Mouse (Mus musculus): ENCODE results near the gene Olfr1359.

Gene Olfr1359

GRCm38 (mm10) chr13:21722993-21723836 lies 25.3 kb downstream of the Olfr1359 start:
- no peak for DNase-seq (ENCODE audit: inconsistent age in 2 of 2, low spot score in 1 of 2)

GRCm38 (mm10) chr13:21727948-21728572 lies 30.1 kb downstream of the Olfr1359 start:
- no peak for DNase-seq (ENCODE audit: inconsistent age in 2 of 2, low spot score in 1 of 2)

- DNase-seq (ENCODE audit: inconsistent age in 2 of 2, low spot score in 1 of 2): no peak
Measured at GRCm38 (mm10) chr13:21729544-21729943, 31.6 kb downstream of the Olfr1359 start.

GRCm38 (mm10) chr13:21733466-21733865 lies 35.6 kb downstream of the Olfr1359 start:
- peak in 1 of 2 experiments; percentile 20 for DNase-seq (ENCODE audit: inconsistent age in 2 of 2, low spot score in 1 of 2)

GRCm38 (mm10) chr13:21734010-21734905 lies 36.3 kb downstream of the Olfr1359 start:
- DNase-seq (ENCODE audit: inconsistent age in 2 of 2, low spot score in 1 of 2): peak; percentile 75 to 95

GRCm38 (mm10) chr13:21734906-21735767 lies 37.2 kb downstream of the Olfr1359 start, which contains the start of gene Hist1h4j:
Gene Hist1h4j (plus strand): TSS chr13:21735064.
- DNase-seq (ENCODE audit: inconsistent age in 2 of 2, low spot score in 1 of 2): peak; percentile 72 to 74

- DNase-seq (ENCODE audit: inconsistent age in 2 of 2, low spot score in 1 of 2): no peak
Measured at GRCm38 (mm10) chr13:21745006-21745405, 47.1 kb downstream of the Olfr1359 start.

- peak in 1 of 2 experiments; percentile 22 for DNase-seq (ENCODE audit: inconsistent age in 2 of 2, low spot score in 1 of 2)
Measured at GRCm38 (mm10) chr13:21749387-21750158, 51.7 kb downstream of the Olfr1359 start.

- DNase-seq (ENCODE audit: inconsistent age in 2 of 2, low spot score in 1 of 2): peak; percentile 88 to 94
Measured at GRCm38 (mm10) chr13:21750159-21751017, 52.5 kb downstream of the Olfr1359 start, which contains the start of gene Hist1h4k. Gene Hist1h4k (minus strand): TSS chr13:21750505.

- DNase-seq (ENCODE audit: inconsistent age in 2 of 2, low spot score in 1 of 2): no peak
Measured at GRCm38 (mm10) chr13:21751417-21751816, 53.5 kb downstream of the Olfr1359 start.

GRCm38 (mm10) chr13:21751827-21752226 lies 53.9 kb downstream of the Olfr1359 start:
- DNase-seq (ENCODE audit: inconsistent age in 2 of 2, low spot score in 1 of 2): no peak

- DNase-seq (ENCODE audit: inconsistent age in 2 of 2, low spot score in 1 of 2): no peak
Measured at GRCm38 (mm10) chr13:21752356-21752755, 54.4 kb downstream of the Olfr1359 start.

- no peak for DNase-seq (ENCODE audit: inconsistent age in 2 of 2, low spot score in 1 of 2)
Measured at GRCm38 (mm10) chr13:21753051-21753523, 55.2 kb downstream of the Olfr1359 start.

GRCm38 (mm10) chr13:21753524-21754285 lies 55.8 kb downstream of the Olfr1359 start, which contains the start of the genes Hist1h2ak and Hist1h2bn:
Gene Hist1h2ak (minus strand): TSS chr13:21753827.
Gene Hist1h2bn (plus strand): TSS chr13:21754123.
- DNase-seq (ENCODE audit: inconsistent age in 2 of 2, low spot score in 1 of 2): peak; percentile 67 to 93

- peak in 1 of 2 experiments; percentile 64 for DNase-seq (ENCODE audit: inconsistent age in 2 of 2, low spot score in 1 of 2)
Measured at GRCm38 (mm10) chr13:21754294-21755001, 56.5 kb downstream of the Olfr1359 start.

- no peak for DNase-seq (ENCODE audit: inconsistent age in 2 of 2, low spot score in 1 of 2)
Measured at GRCm38 (mm10) chr13:21755707-21756106, 57.8 kb downstream of the Olfr1359 start.
